Mouse (Mus musculus): Measurements from ENCODE around the gene Gtpbp1. TPM values are rescaled to one million over a fixed set of nuclear protein-coding genes. Genes with fewer than 3 reads are reported as not detected.

Gene Gtpbp1
- polyA plus RNA-seq, 1 experiment from 2014 or later: 28.2 TPM

DNA sequence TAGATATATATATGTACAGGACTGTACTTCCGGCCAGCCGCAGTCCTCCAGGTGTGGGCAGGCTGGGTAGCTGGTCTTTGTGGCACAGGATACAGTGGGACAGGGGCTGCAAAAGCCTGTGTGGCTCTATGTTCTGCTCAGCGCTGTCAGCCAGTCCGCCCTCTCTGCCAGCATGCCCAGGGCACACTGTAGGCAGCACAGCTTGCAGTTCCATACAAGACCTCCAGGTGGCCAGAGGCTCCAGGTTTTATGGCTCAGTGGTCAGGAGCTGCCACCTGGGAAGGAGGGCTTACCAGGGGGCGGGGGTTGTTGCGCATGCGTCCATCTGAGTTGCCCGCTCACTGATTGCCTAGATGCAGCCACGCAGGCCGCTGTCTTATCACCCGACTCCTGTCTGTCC, 57.4 kb downstream of the Gtpbp1 start:
- Histone ChIP-seq H3K27me3 (replicated peaks) (no peaks in the 10 kb centered on the region), H3K4me1 (peaks cover 2% of the 10 kb centered on the region; the same call in 1 of the 2 replicates), H3K36me3 (no peaks in the 10 kb centered on the region), H3K4me3 (replicated peaks) (no peak overlapping the region), H3K27ac (no peak overlapping the region), H3K9me3 (no peaks in the 10 kb centered on the region), H3K9ac (no peak overlapping the region), H3K4me2 (no peak overlapping the region)
- no peak for ATAC-seq (ENCODE audit: insufficient read depth, low FRiP score, low read depth)
- 60% methylated on average over 11 of the region's 11 CpGs for WGBS

DNA sequence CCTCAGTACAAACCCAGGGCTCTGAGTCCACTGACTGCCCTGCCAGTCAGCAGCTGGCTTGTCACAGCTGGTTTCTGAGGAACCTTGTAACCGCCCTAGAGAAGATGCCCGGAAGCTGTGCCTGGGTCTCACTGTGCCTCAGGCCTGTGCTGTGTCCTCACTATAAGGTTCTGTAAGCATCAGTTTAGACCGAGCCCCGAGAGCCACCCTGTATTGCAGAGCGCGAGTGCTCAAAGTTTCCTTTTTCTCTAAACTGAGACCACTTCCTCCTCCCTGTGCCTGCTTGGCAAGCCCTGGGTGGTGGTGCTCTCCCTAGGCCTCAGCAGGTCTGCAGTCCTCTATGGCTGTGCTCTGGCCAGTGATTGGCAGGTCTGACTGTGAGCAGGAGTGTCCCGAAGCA, 58.5 kb downstream of the Gtpbp1 start:
- Histone ChIP-seq H3K4me1 (no peaks in the 10 kb centered on the region), H3K36me3 (no peaks in the 10 kb centered on the region), H3K9me3 (no peaks in the 10 kb centered on the region), H3K27me3 (replicated peaks) (no peaks in the 10 kb centered on the region), H3K9ac (no peak overlapping the region), H3K4me2 (no peak overlapping the region), H3K27ac (no peak overlapping the region), H3K4me3 (replicated peaks) (no peak overlapping the region)
- WGBS: 84% methylated on average over 7 of the region's 7 CpGs
- ATAC-seq (ENCODE audit: insufficient read depth, low FRiP score, low read depth): no peak

DNA sequence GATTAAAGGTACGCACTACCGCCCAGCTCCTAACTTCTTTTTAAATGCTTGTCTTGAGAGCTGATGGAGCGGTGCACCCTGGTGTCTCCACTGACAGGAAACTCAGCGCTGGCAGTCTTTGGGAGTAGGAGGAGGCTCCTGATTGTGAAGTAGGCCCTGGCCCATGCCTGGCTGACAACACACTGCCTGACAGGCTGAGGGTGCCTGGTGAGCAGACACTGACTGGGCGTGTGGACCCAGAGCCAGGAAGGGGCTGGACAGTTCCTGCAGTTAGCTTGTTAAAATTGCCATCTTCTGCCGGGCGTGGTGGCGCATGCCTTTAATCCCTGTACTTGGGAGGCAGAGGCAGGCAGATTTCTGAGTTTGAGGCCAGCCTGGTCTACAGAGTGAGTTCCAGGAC, 59.6 kb downstream of the Gtpbp1 start:
- Histone ChIP-seq H3K27me3 (replicated peaks) (no peaks in the 10 kb centered on the region), H3K4me2 (no peak overlapping the region), H3K9me3 (no peaks in the 10 kb centered on the region), H3K4me3 (replicated peaks) (no peak overlapping the region), H3K36me3 (no peaks in the 10 kb centered on the region), H3K4me1 (no peaks in the 10 kb centered on the region), H3K27ac (no peak overlapping the region), H3K9ac (no peak overlapping the region)
- no peak for ATAC-seq (ENCODE audit: insufficient read depth, low FRiP score, low read depth)
- 89% methylated on average over 8 of the region's 8 CpGs for WGBS

GRCm38 (mm10) chr15:79751772-79752171, 61.1 kb downstream of the Gtpbp1 start:
- no peak for ATAC-seq (ENCODE audit: insufficient read depth, low FRiP score, low read depth)
- H3K9ac ChIP-seq: no peak overlapping the region
- 83% methylated on average over 17 of the region's 17 CpGs for whole genome bisulfite sequencing

GRCm38 (mm10) chr15:79752742-79753419, 62.2 kb downstream of the Gtpbp1 start:
- Histone ChIP-seq H3K9me3 (no peaks in the 10 kb centered on the region), H3K4me3 (replicated peaks) (no peak overlapping the region), H3K27me3 (replicated peaks) (no peaks in the 10 kb centered on the region), H3K4me1 (no peaks in the 10 kb centered on the region), H3K27ac (no peak overlapping the region), H3K36me3 (no peaks in the 10 kb centered on the region), H3K9ac (no peak overlapping the region), H3K4me2 (no peak overlapping the region)
- ATAC-seq (ENCODE audit: insufficient read depth, low FRiP score, low read depth): no peak
- WGBS: 22% methylated on average over 11 of the region's 11 CpGs

More at GRCm38 (mm10) chr15:79751772-79752171, 61.1 kb downstream of the Gtpbp1 start:
- Histone ChIP-seq H3K36me3 (no peaks in the 10 kb centered on the region), H3K4me3 (replicated peaks) (no peak overlapping the region), H3K27me3 (replicated peaks) (no peaks in the 10 kb centered on the region), H3K9me3 (no peaks in the 10 kb centered on the region), H3K4me1 (no peaks in the 10 kb centered on the region), H3K4me2 (no peak overlapping the region), H3K27ac (no peak overlapping the region)

DNA sequence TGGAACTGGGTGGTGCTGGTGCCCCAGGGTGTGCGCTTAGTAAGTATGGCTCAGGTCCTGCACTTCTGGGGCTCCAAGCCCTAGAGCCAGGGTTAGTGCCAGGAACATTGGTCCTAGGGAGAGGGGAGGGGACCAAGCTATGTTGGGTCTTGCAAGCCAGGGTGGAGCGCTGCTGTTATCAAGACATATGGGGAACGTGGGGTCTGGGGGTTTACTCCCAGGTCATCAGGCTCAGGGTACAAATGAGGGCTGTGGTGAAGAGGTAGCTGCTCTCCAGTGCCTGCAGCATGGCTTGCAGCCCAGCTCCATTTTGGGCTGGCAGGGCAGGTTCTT, 62.7 kb downstream of the Gtpbp1 start:
- no peak overlapping the region for H3K4me2 ChIP-seq
- no peaks in the 10 kb centered on the region for H3K4me1 ChIP-seq
- no peak overlapping the region for H3K9ac ChIP-seq
- WGBS: 92% methylated on average over 3 of the region's 3 CpGs
- H3K9me3 ChIP-seq: no peaks in the 10 kb centered on the region
- ATAC-seq (ENCODE audit: insufficient read depth, low FRiP score, low read depth): no peak
- H3K27ac ChIP-seq: no peak overlapping the region
- H3K4me3 ChIP-seq (replicated peaks): no peak overlapping the region
- no peaks in the 10 kb centered on the region for H3K36me3 ChIP-seq
- no peaks in the 10 kb centered on the region for H3K27me3 ChIP-seq (replicated peaks)

DNA sequence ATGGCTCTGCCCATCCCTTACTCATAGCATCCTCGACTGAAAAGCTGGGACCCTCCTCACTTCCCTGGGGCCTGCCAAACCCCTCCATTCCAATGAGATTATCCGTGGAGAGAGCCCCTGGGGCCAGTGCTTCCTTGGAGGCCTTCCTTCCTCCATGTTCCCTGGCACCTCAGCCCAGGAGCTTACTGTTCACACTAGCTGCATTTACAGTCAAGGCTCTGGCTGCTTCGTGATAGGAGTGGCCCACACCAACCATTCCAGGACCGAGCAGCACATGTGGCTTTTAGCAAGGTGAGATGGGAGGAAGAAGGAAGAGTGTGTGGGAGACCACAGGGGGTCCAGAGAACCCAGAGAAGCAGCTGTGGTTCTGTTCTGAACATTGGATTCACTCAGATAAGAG, 63.2 kb downstream of the Gtpbp1 start:
- no peak for ATAC-seq (ENCODE audit: insufficient read depth, low FRiP score, low read depth)
- H3K4me2 ChIP-seq: no peak overlapping the region
- H3K9ac ChIP-seq: no peak overlapping the region
- no peaks in the 10 kb centered on the region for H3K4me1 ChIP-seq
- no peaks in the 10 kb centered on the region for H3K36me3 ChIP-seq
- WGBS: 62% methylated on average over 4 of the region's 4 CpGs
- H3K27ac ChIP-seq: no peak overlapping the region
- H3K9me3 ChIP-seq: no peaks in the 10 kb centered on the region
- H3K4me3 ChIP-seq (replicated peaks): no peak overlapping the region
- no peaks in the 10 kb centered on the region for H3K27me3 ChIP-seq (replicated peaks)

DNA sequence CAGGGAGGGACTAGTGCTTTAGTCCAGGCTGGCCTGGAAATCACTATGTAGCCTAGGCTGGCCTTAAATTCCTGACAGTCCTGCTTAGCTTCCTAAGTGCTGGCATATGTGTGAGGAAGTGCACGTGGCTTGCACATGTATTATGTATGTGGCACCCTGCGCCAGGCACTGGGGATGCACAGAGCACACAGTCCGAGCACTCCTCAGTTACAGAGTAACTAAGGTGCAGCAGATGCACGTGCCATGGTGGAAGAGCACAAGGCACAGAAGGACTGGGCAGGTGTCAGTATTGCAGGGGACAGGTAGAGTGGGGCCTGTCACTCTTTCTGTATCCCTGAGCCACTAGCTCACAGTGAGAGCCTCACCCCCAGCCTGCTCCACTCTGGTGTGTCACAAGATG, 64.5 kb downstream of the Gtpbp1 start:
- ATAC-seq (ENCODE audit: insufficient read depth, low FRiP score, low read depth): no peak
- Histone ChIP-seq H3K4me3 (replicated peaks) (no peak overlapping the region), H3K4me1 (no peaks in the 10 kb centered on the region), H3K4me2 (no peak overlapping the region), H3K27me3 (replicated peaks) (no peaks in the 10 kb centered on the region), H3K9ac (no peak overlapping the region), H3K27ac (no peak overlapping the region), H3K36me3 (no peaks in the 10 kb centered on the region), H3K9me3 (no peaks in the 10 kb centered on the region)
- WGBS: 80% methylated on average over 4 of the region's 4 CpGs

- Histone ChIP-seq H3K27ac (no peak overlapping the region), H3K9me3 (no peaks in the 10 kb centered on the region), H3K4me1 (no peaks in the 10 kb centered on the region), H3K27me3 (replicated peaks) (no peaks in the 10 kb centered on the region), H3K4me2 (no peak overlapping the region), H3K9ac (no peak overlapping the region), H3K36me3 (no peaks in the 10 kb centered on the region), H3K4me3 (replicated peaks) (no peak overlapping the region)
- ATAC-seq (ENCODE audit: insufficient read depth, low FRiP score, low read depth): no peak
- 73% methylated on average over 8 of the region's 8 CpGs for WGBS
Measured at GRCm38 (mm10) chr15:79755977-79756625, 65.5 kb downstream of the Gtpbp1 start.

GRCm38 (mm10) chr15:79757118-79757517, 66.5 kb downstream of the Gtpbp1 start:
- H3K27ac ChIP-seq: no peak overlapping the region
- H3K4me1 ChIP-seq: no peaks in the 10 kb centered on the region
- H3K9ac ChIP-seq: no peak overlapping the region
- H3K36me3 ChIP-seq: no peaks in the 10 kb centered on the region
- no peaks in the 10 kb centered on the region for H3K9me3 ChIP-seq
- no peak overlapping the region for H3K4me3 ChIP-seq (replicated peaks)
- ATAC-seq (ENCODE audit: insufficient read depth, low FRiP score, low read depth): no peak
- 82% methylated on average over 3 of the region's 3 CpGs for WGBS
- H3K27me3 ChIP-seq (replicated peaks): no peaks in the 10 kb centered on the region
- H3K4me2 ChIP-seq: no peak overlapping the region

DNA sequence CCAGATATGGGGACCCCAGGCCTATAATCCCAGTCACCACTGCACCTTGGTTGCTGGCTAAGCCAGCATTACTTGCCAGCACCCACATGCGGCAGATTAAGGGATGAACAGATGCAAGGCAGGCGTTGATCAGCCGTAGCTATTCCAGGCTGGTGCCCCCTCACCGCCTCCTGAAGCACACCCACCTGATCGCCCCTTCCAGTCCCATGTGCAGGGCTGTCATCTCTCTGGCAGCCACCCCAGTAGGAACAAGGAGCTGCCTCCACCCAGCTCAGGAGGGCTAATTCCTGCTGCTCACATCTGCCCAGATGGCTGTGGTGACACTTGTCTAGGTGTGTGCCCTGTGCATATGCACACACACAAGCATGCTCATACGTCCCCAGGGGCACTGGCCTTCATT, 70.3 kb downstream of the Gtpbp1 start:
- Histone ChIP-seq H3K36me3 (peaks cover 5% of the 10 kb centered on the region), H3K9me3 (no peaks in the 10 kb centered on the region), H3K9ac (no peak overlapping the region), H3K4me2 (no peak overlapping the region), H3K4me3 (replicated peaks) (no peak overlapping the region), H3K27me3 (replicated peaks) (no peaks in the 10 kb centered on the region), H3K4me1 (no peaks in the 10 kb centered on the region), H3K27ac (no peak overlapping the region)
- 83% methylated on average over 6 of the region's 6 CpGs for WGBS
- ATAC-seq (ENCODE audit: insufficient read depth, low FRiP score, low read depth): no peak

- no peak overlapping the region for H3K4me2 ChIP-seq
- H3K27me3 ChIP-seq (replicated peaks): no peaks in the 10 kb centered on the region
- H3K27ac ChIP-seq: no peak overlapping the region
- ATAC-seq (ENCODE audit: insufficient read depth, low FRiP score, low read depth): no peak
- H3K4me3 ChIP-seq (replicated peaks): no peak overlapping the region
- H3K36me3 ChIP-seq: peaks cover 5% of the 10 kb centered on the region
- no peaks in the 10 kb centered on the region for H3K9me3 ChIP-seq
- WGBS: 87% methylated on average over 9 of the region's 9 CpGs
- H3K4me1 ChIP-seq: peaks cover 5% of the 10 kb centered on the region; the same call in 1 of the 2 replicates
- H3K9ac ChIP-seq: no peak overlapping the region
Measured at GRCm38 (mm10) chr15:79763001-79763400, 72.4 kb downstream of the Gtpbp1 start.
